Mouse (Mus musculus): ENCODE results near the gene Rasgef1a.

Gene Rasgef1a

GRCm38 (mm10) chr6:118071416-118071815, 60.2 kb downstream of the Rasgef1a start:
- DNase-seq (ENCODE audit: low read depth, low spot score) = no peak

DNA sequence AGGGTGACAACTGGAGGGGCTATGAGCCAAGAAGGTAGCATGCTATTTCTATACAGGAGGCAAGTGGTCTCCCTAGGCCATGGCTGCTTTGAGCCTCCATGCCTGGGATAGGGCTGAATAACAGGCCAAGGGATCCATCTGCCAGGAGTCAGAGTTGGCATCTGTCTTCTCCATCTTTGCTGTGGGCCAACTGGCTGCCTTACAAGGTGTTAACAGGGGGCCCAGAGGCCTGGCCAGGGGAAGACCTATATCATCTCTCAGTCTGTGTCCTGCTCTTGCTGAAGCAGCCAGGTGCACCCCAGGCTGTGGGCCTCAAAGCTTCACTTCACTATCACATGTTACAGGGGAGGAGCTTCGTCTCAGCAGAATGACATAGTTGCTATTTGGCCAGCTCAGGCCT, 60.9 kb downstream of the Rasgef1a start:
- DNase-seq (ENCODE audit: low read depth, low spot score) = no peak

DNA sequence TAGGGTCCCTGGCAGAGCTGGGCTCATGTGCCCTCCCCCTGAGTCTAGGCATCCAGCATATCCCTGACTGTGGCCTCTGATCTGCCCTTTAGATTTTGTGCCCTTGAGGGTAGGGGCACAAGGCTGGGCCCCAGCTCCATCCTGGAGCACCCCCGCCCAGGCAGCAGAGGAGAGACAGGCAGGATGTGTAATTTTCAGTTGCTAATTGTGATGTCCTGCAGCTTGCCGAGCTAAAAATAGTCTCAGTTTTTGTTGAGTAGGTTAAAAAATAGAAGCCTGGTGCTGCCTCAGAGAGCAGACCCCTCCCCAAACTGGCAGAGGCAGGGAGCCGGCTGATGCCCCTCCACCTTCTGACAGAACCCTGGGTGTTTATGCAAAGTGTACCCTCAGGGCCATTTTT, 62.9 kb downstream of the Rasgef1a start:
- no peak for DNase-seq (ENCODE audit: low read depth, low spot score)

DNA sequence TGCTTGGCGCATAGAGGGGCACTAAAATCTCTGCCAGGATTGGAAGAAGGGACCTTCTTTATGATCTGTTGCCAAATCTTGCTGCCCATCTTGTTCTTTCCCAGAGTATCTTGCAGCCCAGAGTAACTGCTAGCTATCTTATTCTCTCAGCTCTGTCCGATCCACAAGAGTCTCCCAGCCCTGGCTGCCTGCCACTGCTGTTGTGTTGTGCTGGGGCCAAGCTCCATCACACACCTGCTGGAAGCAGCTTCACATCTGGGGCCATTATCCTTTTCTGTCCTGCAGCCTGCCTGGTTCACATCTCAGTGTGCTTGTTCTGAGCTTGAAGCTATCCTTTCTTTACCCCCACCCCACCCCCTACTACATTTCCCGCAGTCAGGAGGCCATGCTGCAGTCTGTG, 65.0 kb downstream of the Rasgef1a start:
- no peak for DNase-seq (ENCODE audit: low read depth, low spot score)

GRCm38 (mm10) chr6:118076748-118077147, 65.5 kb downstream of the Rasgef1a start:
- no peak for DNase-seq (ENCODE audit: low read depth, low spot score)

- no peak for DNase-seq (ENCODE audit: low read depth, low spot score)
Observed at GRCm38 (mm10) chr6:118077421-118077820, 66.2 kb downstream of the Rasgef1a start.

DNA sequence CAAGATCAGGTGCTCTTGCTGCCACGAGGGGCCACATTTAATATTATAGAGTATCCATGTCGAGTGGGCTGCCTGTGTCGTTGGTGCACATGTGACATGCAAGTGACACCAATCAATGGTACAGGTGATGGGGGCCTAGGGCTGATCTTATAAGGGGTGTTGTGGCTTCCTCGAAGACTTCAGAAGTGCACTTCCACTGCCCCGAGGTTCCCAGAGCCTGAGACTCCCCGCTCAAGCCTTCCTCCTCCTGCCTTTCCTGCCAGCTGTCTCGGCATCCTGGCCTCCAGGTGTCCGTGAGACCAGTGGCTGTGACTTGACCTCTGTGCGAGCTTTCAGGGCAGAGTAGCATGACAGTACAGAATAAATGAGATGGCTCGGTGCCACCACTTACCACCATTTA, 67.5 kb downstream of the Rasgef1a start:
- DNase-seq (ENCODE audit: low read depth, low spot score) = no peak

GRCm38 (mm10) chr6:118079292-118079691, 68.1 kb downstream of the Rasgef1a start:
- no peak for DNase-seq (ENCODE audit: low read depth, low spot score)

- DNase-seq (ENCODE audit: low read depth, low spot score) = no peak
Observed at GRCm38 (mm10) chr6:118079762-118080465, 68.7 kb downstream of the Rasgef1a start.

GRCm38 (mm10) chr6:118080711-118081110, 69.5 kb downstream of the Rasgef1a start:
- no peak for DNase-seq (ENCODE audit: low read depth, low spot score)

DNA sequence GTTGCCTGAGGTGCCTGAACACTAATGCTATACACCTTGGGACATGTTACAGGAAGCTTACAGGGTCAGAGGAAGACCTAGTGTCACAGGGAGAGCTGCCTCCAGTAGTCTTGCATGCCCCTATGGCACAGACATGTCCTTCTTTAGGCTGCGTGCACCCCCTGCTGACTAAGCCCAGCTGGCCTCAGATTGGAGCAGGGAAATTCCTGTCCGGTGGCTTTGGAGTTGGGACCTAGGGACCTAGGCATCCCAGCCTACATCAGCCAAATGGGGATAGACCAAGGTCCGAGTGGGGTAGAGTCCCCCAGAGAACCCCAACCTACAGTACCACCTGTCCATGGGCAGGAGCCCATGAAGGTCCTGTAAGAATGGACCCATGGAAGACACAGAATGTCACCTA, 71.1 kb downstream of the Rasgef1a start:
- DNase-seq (ENCODE audit: low read depth, low spot score) = no peak

GRCm38 (mm10) chr6:118083608-118084007, 72.4 kb downstream of the Rasgef1a start:
- no peak for DNase-seq (ENCODE audit: low read depth, low spot score)

GRCm38 (mm10) chr6:118084596-118084995, 73.4 kb downstream of the Rasgef1a start:
- no peak for DNase-seq (ENCODE audit: low read depth, low spot score)

DNA sequence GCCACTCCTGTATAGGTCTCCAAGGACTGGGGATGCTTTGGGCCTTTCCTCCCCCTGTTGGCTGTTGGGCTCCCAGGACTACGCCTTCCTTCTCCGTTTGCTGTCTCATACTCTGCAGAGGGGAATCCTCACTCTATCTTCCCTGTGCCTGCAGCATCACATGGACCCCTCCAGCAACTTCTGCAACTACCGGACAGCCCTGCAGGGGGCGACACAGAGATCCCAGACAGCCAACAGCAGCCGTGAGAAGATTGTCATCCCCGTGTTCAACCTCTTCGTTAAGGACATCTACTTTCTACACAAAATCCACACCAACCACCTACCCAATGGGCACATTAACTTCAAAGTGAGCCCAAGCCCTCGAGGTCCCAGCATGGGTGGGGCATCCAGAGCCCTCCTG, 76.7 kb downstream of the Rasgef1a start:
- no peak for DNase-seq (ENCODE audit: low read depth, low spot score)

DNA sequence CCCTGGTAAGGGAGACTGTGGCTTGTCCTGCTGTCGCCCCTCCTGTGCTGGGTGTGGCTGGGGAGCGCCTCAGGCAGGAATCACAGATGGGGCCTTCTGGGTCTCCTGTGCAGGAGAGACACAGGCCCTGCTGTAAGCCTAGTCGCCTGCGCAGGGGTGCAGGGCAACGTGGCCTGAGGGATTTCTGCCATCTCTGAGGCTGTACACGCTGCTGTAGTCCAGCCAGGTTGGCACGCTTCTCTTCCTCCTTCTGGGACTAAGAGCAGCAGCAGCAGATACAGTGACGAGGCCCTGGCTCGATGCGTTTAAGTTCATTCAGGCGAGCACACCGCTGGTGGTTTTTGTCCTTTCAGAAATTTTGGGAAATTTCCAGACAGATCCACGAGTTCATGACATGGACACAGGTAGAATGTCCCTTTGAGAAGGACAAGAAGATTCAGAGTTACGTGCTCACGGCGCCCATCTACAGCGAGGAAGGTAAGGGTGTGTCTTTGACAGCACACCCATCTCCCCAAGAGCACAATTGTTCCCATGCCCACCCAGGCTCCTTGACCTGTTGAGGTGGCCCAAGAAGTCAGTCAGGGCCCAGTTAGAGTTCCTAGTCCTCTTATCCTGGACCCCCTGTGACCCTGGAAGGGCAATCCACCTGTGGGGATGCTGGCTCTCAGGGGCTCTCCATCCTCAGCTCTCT, 77.7 kb downstream of the Rasgef1a start:
- DNase-seq (ENCODE audit: low read depth, low spot score) = no peak

GRCm38 (mm10) chr6:118090827-118091226, 79.6 kb downstream of the Rasgef1a start:
- no peak for DNase-seq (ENCODE audit: low read depth, low spot score)

DNA sequence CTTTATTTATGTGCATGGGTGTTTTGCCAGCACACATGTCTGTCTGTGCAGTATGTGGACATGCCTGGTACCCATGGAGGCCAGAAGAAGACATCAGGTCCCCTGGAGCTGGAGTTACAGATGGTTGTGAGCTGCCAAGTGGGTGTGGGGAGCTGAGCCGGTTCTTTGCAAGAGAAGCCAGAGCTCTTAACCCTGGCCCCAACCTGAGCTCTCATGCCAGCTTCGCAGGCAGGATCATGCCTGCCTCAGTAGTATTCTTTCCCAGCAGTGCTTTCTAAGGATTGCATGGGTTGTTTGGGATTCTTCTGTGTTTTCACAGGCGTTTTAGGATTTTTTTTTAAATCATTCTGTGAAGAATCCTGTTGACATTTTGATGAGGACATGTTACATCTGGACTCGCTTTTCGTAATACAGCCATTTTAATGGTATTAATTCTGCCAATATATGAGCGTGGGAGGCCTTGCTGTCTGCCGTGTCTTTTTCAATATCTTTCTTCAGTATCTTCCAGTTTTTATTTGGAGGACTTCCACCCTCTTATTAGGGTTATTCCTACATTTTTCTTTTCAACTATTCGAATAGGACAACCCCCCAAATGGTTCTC, 86.6 kb downstream of the Rasgef1a start:
- DNase-seq (ENCODE audit: low read depth, low spot score) = no peak

DNA sequence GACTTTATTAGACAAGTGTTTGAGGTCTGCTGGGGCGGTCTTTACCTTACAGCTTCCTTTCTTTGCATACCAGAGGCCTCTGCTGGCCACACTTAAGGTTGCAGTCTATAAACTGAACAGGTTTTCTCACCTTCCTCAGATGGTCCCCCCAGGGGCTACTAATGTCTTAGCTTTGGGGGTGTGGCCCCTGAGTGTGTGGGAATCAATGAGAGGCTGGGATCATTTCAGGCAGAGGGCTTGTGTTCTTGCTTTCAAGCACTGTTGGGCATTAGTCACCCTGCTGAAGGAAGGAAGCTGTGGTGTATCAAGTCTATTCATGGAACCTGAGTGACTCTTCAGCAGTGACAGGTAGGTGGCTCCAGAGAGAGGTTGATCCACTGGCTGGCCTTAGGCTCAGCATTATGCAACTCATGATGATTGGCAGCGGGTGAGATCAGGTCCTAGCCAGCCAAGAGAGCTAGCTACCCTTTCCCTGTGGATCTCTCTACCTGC, 88.1 kb downstream of the Rasgef1a start:
- DNase-seq (ENCODE audit: low read depth, low spot score) = peak; percentile 35

DNA sequence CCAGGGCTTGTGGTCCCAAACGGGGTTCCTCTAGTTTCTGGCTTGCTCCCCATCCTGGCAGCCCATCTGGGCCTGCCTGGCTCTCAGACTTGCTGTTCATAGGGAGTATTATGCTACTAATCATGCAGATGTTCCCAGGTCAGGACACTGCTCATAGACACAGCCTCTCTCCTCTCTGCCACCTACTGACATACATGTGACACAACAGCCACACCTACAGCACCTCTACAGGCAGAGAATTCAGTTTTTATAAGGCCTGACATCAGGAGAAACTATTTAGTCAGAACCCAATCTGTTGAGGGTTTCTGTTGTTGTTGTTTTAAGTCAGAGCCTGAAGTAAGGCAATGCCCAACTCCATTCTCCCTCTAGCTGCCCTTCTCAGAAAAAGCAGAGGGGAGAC, 100.6 kb downstream of the Rasgef1a start:
- peak; percentile 31 for DNase-seq (ENCODE audit: low read depth, low spot score)

- DNase-seq (ENCODE audit: low read depth, low spot score) = peak; percentile 92
Observed at GRCm38 (mm10) chr6:118122767-118123166, 111.5 kb downstream of the Rasgef1a start.

DNA sequence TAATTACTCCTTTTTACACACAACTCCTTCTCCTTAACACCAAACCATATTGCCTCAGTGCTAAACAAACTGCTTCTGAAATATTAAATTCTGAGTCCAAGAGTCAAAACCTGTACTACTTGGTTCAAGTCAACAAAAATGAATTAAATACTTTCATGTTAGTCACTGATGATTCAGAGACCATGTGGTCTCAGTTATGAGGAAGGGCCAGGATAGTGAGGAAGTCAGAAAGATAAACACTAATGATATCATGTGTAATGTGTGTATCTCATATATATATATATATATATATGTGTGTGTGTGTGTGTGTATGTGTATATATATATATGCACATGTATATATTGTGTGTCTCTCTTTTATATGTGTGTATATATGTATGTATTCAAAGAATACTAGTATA, 115.3 kb downstream of the Rasgef1a start:
- DNase-seq (ENCODE audit: low read depth, low spot score) = peak; percentile 85

- DNase-seq (ENCODE audit: low read depth, low spot score) = no peak
Observed at GRCm38 (mm10) chr6:118127198-118127597, 116.0 kb downstream of the Rasgef1a start.
